Mouse (Mus musculus) liver, postnatal 0 days (tissue): Measurements from ENCODE around the gene Dock6. TPM values are rescaled to one million over a fixed set of nuclear protein-coding genes. Genes with fewer than 3 reads are reported as not detected.
A peak's percentile ranks its signal among the peaks of the same experiment; 100 is the strongest.

Experiments used
- ATAC-seq: fragments of 200-750 bp; cut with Nextera tagmentation; 2 replicates; pipeline ENCODE4 v1.8.0; 2017; ENCODE audit warnings: mild to moderate bottlenecking, moderate library complexity
- DNase-seq: peaks from one replicate; pipeline ENCODE4 v3.0.0-alpha.2; 2016
- H3K27ac ChIP-seq: fragments of 300-500 bp; sonication (generic); 2 replicates; pipeline ENCODE4 v1.5.1; 2014; ENCODE audit warnings: antibody characterized with exemption, moderate library complexity, mild to moderate bottlenecking, low read depth
- H3K27me3 ChIP-seq: fragments of 300-500 bp; sonication (generic); 2 replicates; pipeline ENCODE4 v1.6.1; 2014; ENCODE audit warnings: low read length, control low read depth, mixed read lengths; ENCODE audit not compliant: insufficient read depth
- H3K36me3 ChIP-seq: fragments of 300-500 bp; sonication (generic); replicated peaks from 2 replicates; pipeline ENCODE4 v1.6.1; 2014; ENCODE audit warnings: mild to moderate bottlenecking, control low read depth, low read length, moderate library complexity, mixed read lengths; ENCODE audit not compliant: insufficient read depth
- H3K4me1 ChIP-seq: fragments of 300-500 bp; sonication (generic); 2 replicates; pipeline ENCODE4 v1.6.1; 2014; ENCODE audit warnings: antibody characterized with exemption, mild to moderate bottlenecking, control low read depth; ENCODE audit not compliant: insufficient read depth
- H3K4me2 ChIP-seq: fragments of 300-500 bp; sonication (generic); 2 replicates; pipeline ENCODE4 v1.6.1; 2014; ENCODE audit warnings: low read depth, mild to moderate bottlenecking, low read length, moderate library complexity, mixed read lengths
- H3K4me3 ChIP-seq: fragments of 300-500 bp; sonication (generic); 2 replicates; pipeline ENCODE4 v1.5.1; 2014; ENCODE audit warnings: low read depth, low read length
- H3K9ac ChIP-seq: fragments of 300-500 bp; sonication (generic); replicated peaks from 2 replicates; pipeline ENCODE4 v1.6.1; 2014; ENCODE audit warnings: mild to moderate bottlenecking, moderate library complexity
- H3K9me3 ChIP-seq: fragments of 300-500 bp; sonication (generic); 2 replicates; pipeline ENCODE4 v1.6.1; 2016; ENCODE audit warnings: mild to moderate bottlenecking, control low read depth, low read length, mixed read lengths
- CTCF ChIP-seq: sonication (generic); IDR thresholded peaks from 2 replicates; pipeline ENCODE4 v1.5.1; 2016; ENCODE audit warnings: antibody characterized with exemption, low read depth
- EP300 ChIP-seq: IDR thresholded peaks from 2 replicates; pipeline ENCODE4 v1.6.1; 2016; ENCODE audit warnings: antibody characterized with exemption, low read depth, mild to moderate bottlenecking
- WGBS: fragments of 180-500 bp; shearing (Covaris S2); extraction: QIAGEN DNeasy Blood & Tissue Kit; methylation state at CpG from one replicate; pipeline ENCODE4 v1.1.7; 2014; ENCODE audit not compliant: insufficient replicate concordance; 5-methylcytosine and 5-hydroxymethylcytosine counted together
- polyA plus RNA-seq: library from polyadenylated mRNA; unstranded; fragments of >200 nt; fragmentation: Nextera tagmentation; extraction: Ambion mirVana; gene quantifications from 2 replicates; pipeline ENCODE4 v1.2.1, GENCODE M21; 2015

Gene Dock6
- polyA plus RNA-seq, 1 experiment from 2014 or later = 4.1 TPM

- H3K4me1 ChIP-seq = peaks cover 5% of the 10 kb centered on the region; the same call in 1 of the 2 replicates
- H3K9ac ChIP-seq = no peak overlapping the region
- no peak overlapping the region for H3K27ac ChIP-seq
- WGBS = 82% methylated on average over 12 of the region's 12 CpGs
- TF ChIP-seq EP300 (no peak), CTCF (no peak)
- H3K4me3 ChIP-seq = no peak overlapping the region
- H3K27me3 ChIP-seq = no peaks in the 10 kb centered on the region
- no peaks in the 10 kb centered on the region for H3K9me3 ChIP-seq
- ATAC-seq (no peak), DNase-seq (no peak)
- 0 out of 2 replicates have a peak, but pooled peaks cover 2% of the 10 kb centered on the region for H3K36me3 ChIP-seq
- no peak overlapping the region for H3K4me2 ChIP-seq
These were observed 32.3 kb downstream of the Dock6 start for GRCm38 (mm10) chr9:21820183-21820582.

DNA sequence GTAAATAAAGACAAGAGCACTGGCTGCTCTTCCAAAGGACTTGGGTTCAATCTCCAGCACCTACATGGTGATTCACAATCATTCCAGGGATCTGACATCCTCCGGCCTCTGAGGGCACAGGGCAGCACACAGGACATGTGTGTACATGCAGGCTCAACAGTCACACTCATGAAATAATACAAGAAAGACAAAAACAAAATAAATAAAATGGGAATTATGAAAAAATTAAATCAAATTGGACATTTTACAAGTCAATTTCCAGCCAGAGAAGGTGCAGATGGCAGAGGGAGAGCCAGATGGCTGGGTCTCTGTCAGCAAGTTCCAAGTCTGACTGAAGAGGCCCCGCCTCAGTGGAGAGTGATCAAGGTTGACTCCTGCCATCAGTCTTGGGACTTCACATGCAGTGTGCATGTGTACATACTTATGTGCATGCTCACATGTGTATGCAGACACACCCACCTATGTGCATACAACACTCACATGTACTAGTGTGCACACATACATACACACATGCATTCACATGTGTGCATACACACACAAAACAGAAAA is 33.2 kb downstream of the Dock6 start:
- Histone ChIP-seq H3K27ac (no peak overlapping the region), H3K36me3 (peaks cover 2% of the 10 kb centered on the region; the same call in 1 of the 2 replicates), H3K4me2 (no peak overlapping the region), H3K27me3 (no peaks in the 10 kb centered on the region), H3K9ac (no peak overlapping the region), H3K4me1 (peaks cover 5% of the 10 kb centered on the region; the same call in 1 of the 2 replicates), H3K9me3 (no peaks in the 10 kb centered on the region), H3K4me3 (no peak overlapping the region)
- no peak for TF ChIP-seq CTCF
- TF ChIP-seq EP300 = no peak
- DNase-seq = no peak
- 85% methylated on average over 2 of the region's 2 CpGs for WGBS
- ATAC-seq = no peak

DNA sequence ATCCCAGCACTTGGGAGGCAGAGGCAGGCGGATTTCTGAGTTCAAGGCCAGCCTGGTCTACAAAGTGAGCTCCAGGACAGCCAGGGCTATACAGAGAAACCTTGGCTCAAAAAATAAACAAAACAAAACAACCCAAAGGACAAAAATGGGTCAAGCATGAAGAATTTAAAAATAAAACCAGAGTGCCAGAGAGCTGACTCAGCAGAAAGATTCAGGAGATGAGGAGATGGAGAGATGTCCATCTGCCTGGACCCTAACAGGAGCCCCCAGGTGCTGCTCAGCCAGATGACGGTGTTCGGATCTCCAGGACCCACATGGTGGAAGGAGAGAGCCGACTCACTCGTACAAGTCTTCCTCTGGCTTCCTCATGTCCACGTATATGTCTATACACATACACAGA is 33.9 kb downstream of the Dock6 start:
- no peak for ATAC-seq
- WGBS = 83% methylated on average over 6 of the region's 6 CpGs
- no peaks in the 10 kb centered on the region for H3K27me3 ChIP-seq
- no peak overlapping the region for H3K27ac ChIP-seq
- H3K4me1 ChIP-seq = 0 out of 2 replicates have a peak, but pooled peaks cover 5% of the 10 kb centered on the region
- H3K4me2 ChIP-seq = no peak overlapping the region
- no peak for DNase-seq
- peaks cover 2% of the 10 kb centered on the region; the same call in 1 of the 2 replicates for H3K36me3 ChIP-seq
- H3K9ac ChIP-seq = no peak overlapping the region
- no peaks in the 10 kb centered on the region for H3K9me3 ChIP-seq
- TF ChIP-seq EP300 (no peak), CTCF (no peak)
- H3K4me3 ChIP-seq = no peak overlapping the region

DNA sequence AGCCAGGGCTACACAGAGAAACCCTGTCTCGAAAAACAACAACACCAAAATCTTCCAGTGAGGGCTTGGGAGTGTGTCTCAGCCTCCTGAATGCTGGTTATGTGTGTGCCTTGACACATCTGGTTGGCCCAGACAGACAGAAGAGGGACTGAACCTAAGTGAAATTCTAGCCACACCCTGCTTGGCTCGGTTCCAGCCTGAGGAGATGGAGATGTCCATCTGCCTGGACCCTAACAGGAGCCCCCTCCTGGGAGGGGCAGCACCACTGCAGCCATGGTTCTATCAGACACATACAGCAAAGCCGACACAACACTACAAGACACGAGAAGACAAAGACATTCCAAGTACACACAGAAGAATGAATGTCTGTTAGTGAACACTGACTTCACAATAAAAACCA is 34.3 kb downstream of the Dock6 start:
- no peak overlapping the region for H3K4me3 ChIP-seq
- ATAC-seq (no peak), DNase-seq (no peak)
- no peak overlapping the region for H3K9ac ChIP-seq
- peaks cover 3% of the 10 kb centered on the region; the same call in 1 of the 2 replicates for H3K36me3 ChIP-seq
- H3K9me3 ChIP-seq = no peaks in the 10 kb centered on the region
- 72% methylated on average over 4 of the region's 4 CpGs for WGBS
- 0 out of 2 replicates have a peak, but pooled peaks cover 5% of the 10 kb centered on the region for H3K4me1 ChIP-seq
- no peak overlapping the region for H3K4me2 ChIP-seq
- H3K27me3 ChIP-seq = no peaks in the 10 kb centered on the region
- H3K27ac ChIP-seq = no peak overlapping the region
- TF ChIP-seq CTCF = no peak

GRCm38 (mm10) chr9:21816716-21817305 is 35.6 kb downstream of the Dock6 start:
- H3K36me3 ChIP-seq = peaks cover 4% of the 10 kb centered on the region; the same call in 1 of the 2 replicates
- DNase-seq (no peak), ATAC-seq (0 out of 2 replicates have a peak, but pooled peaks have one; percentile 33)
- H3K4me3 ChIP-seq = no peak overlapping the region
- no peak overlapping the region for H3K27ac ChIP-seq
- no peak overlapping the region for H3K9ac ChIP-seq
- H3K4me2 ChIP-seq = no peak overlapping the region
- WGBS = 47% methylated on average over 9 of the region's 9 CpGs
- no peaks in the 10 kb centered on the region for H3K9me3 ChIP-seq
- no peak for TF ChIP-seq EP300
- TF ChIP-seq CTCF = no peak
- no peaks in the 10 kb centered on the region for H3K4me1 ChIP-seq
- H3K27me3 ChIP-seq = no peaks in the 10 kb centered on the region

GRCm38 (mm10) chr9:21811170-21811569 is 41.3 kb downstream of the Dock6 start:
- Histone ChIP-seq H3K9ac (no peak overlapping the region), H3K4me1 (peaks cover 10% of the 10 kb centered on the region; the same call in 1 of the 2 replicates), H3K4me3 (no peak overlapping the region), H3K27ac (no peak overlapping the region), H3K4me2 (no peak overlapping the region), H3K36me3 (peaks cover 2% of the 10 kb centered on the region; the same call in 1 of the 2 replicates), H3K27me3 (no peaks in the 10 kb centered on the region), H3K9me3 (no peaks in the 10 kb centered on the region)
- TF ChIP-seq CTCF (no peak), EP300 (no peak)
- WGBS = 76% methylated on average over 5 of the region's 5 CpGs
- DNase-seq (no peak), ATAC-seq (no peak)
